Mouse (Mus musculus): ENCODE results near the gene Gm28434. TPM values are rescaled to one million over a fixed set of nuclear protein-coding genes. Genes with fewer than 3 reads are reported as not detected.

Gm28434 gene
- not detected in 2 replicates for total RNA-seq (2017)

GRCm38 (mm10) chr5:87969201-87969600, at the start of gene Gm28434, which contains the start of gene 2310003L06Rik:
Gm28434 (plus strand) TSS chr5:87969517.
2310003L06Rik (plus strand) TSS chr5:87969459.
- ATAC-seq (ENCODE audit: extremely low read depth, insufficient number of reproducible peaks, low FRiP score, poor library complexity, severe bottlenecking): no peak

DNA sequence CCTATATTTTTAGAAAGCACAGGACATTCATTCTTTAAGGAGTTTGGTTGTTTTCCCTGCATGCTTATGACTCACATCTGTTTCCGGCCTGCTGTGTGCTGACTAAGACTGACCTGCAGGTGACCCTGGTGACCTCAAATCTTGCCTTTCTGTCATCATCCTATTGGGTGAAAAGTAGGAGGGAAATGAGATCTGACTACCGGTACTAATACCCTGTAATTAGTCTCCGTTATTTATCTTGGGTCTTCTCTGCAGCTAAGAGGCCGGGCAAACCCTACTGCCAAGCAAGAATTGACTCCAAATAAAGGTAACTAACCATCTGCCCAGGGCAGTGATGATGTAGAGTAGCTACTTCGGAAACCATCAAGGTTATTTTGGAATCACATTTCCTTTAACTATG, 43.9 kb upstream of the Gm28434 start, which contains the start of gene Csn3:
Gene Csn3, plus strand, starts transcription at position 208 of the 400 bp plus-strand sequence.
- no peak for ATAC-seq (ENCODE audit: extremely low read depth, insufficient number of reproducible peaks, low FRiP score, poor library complexity, severe bottlenecking)

GRCm38 (mm10) chr5:87931603-87932002, 37.7 kb upstream of the Gm28434 start:
- no peak for ATAC-seq (ENCODE audit: extremely low read depth, insufficient number of reproducible peaks, low FRiP score, poor library complexity, severe bottlenecking)

DNA sequence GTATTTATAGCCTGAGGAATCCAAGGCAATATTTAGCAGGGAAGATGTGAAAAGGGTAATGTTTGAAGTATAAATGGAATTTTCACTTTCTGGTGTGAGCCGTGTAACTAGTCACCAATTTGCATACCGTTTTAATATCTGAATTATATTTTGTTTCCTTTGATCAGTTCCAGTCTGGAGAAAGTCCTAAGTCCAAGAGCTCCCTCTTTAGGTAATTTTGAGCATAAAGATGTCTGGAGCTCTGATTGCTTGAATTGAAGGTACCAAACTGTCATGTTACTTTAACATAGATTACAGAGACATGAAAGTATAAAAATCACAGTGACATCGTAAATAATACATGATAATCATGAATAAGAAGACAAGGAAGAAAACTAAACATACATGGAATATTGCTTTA, 28.6 kb upstream of the Gm28434 start:
- no peak for ATAC-seq (ENCODE audit: extremely low read depth, insufficient number of reproducible peaks, low FRiP score, poor library complexity, severe bottlenecking)

GRCm38 (mm10) chr5:87942515-87942914, 26.8 kb upstream of the Gm28434 start:
- no peak for ATAC-seq (ENCODE audit: extremely low read depth, insufficient number of reproducible peaks, low FRiP score, poor library complexity, severe bottlenecking)

- ATAC-seq (ENCODE audit: extremely low read depth, insufficient number of reproducible peaks, low FRiP score, poor library complexity, severe bottlenecking): no peak
These were observed 17.5 kb upstream of the Gm28434 start for GRCm38 (mm10) chr5:87951836-87952235.

GRCm38 (mm10) chr5:87979139-87979538, 9.8 kb downstream of the Gm28434 start, which contains the start of gene Cabs1:
Cabs1 (plus strand) TSS chr5:87979439.
- ATAC-seq (ENCODE audit: extremely low read depth, insufficient number of reproducible peaks, low FRiP score, poor library complexity, severe bottlenecking): no peak

GRCm38 (mm10) chr5:87982468-87983214, 13.3 kb downstream of the Gm28434 start:
- ATAC-seq (ENCODE audit: extremely low read depth, insufficient number of reproducible peaks, low FRiP score, poor library complexity, severe bottlenecking): no peak

GRCm38 (mm10) chr5:88002249-88002648, 32.9 kb downstream of the Gm28434 start, which contains the start of gene Smr3a:
Smr3a (plus strand) TSS chr5:88002549.
- no peak for ATAC-seq (ENCODE audit: extremely low read depth, insufficient number of reproducible peaks, low FRiP score, poor library complexity, severe bottlenecking)

- ATAC-seq (ENCODE audit: extremely low read depth, insufficient number of reproducible peaks, low FRiP score, poor library complexity, severe bottlenecking): no peak
These were observed 35.9 kb downstream of the Gm28434 start for GRCm38 (mm10) chr5:88005241-88005640.

Other genes with a start within 250 kb of the Gm28434 start
- gene Csn1s2a, start 194.9 kb upstream of the Gm28434 start, total RNA-seq (2017): not detected in 2 replicates
- 0.25 and 0.35 TPM in 2 replicates for gene Csn1s2b, start 161.4 kb upstream of the Gm28434 start, total RNA-seq (2017)
- gene Prr27, start 143.8 kb upstream of the Gm28434 start, total RNA-seq (2017): not detected in 2 replicates
- gene Odam, start 84.5 kb upstream of the Gm28434 start, total RNA-seq (2017): not detected in 2 replicates
- not detected in 2 replicates for gene Csn3, start 43.9 kb upstream of the Gm28434 start, total RNA-seq (2017)
- not detected in 2 replicates for gene 2310003L06Rik, start 58 bp upstream of the Gm28434 start, total RNA-seq (2017)
- gene Cabs1, start 9.9 kb downstream of the Gm28434 start, total RNA-seq (2017): not detected in 2 replicates
- not detected in 2 replicates for gene Smr3a, start 33.0 kb downstream of the Gm28434 start, total RNA-seq (2017)
- gene Smr2, start 117.0 kb downstream of the Gm28434 start, total RNA-seq (2017): not detected in 2 replicates
- not detected in 2 replicates for gene Gm11116, start 142.0 kb downstream of the Gm28434 start, total RNA-seq (2017)
- gene Gm11115, start 184.6 kb downstream of the Gm28434 start, total RNA-seq (2017): not detected in 2 replicates

Data from neutrophil, adult 5-6 weeks (primary cell).